Mouse (Mus musculus) brain, embryonic 14.5 days (tissue): ENCODE results near the gene Lamc1.

Experiments
- CTCF ChIP-seq: fragments of 200-500 bp; IDR thresholded peaks from 2 replicates; pipeline ENCODE4 v1.5.1; 2012; ENCODE audit warnings: inconsistent platforms, mild to moderate bottlenecking, moderate library complexity, borderline replicate concordance; ENCODE audit not compliant: insufficient read depth, insufficient read length; ENCODE audit errors: extremely low read depth
- POLR2A ChIP-seq: fragments of 200-500 bp; IDR thresholded peaks from 2 replicates; pipeline ENCODE4 v1.6.1; 2012; ENCODE audit warnings: mild to moderate bottlenecking, inconsistent platforms, borderline replicate concordance; ENCODE audit not compliant: poor library complexity, insufficient read depth, insufficient read length, severe bottlenecking; ENCODE audit errors: extremely low read depth

- TF ChIP-seq CTCF (no peak), POLR2A (no peak)
Measured at GRCm38 (mm10) chr1:153379832-153380231, 47.2 kb upstream of the Lamc1 start.
